Mouse (Mus musculus): Measurements from ENCODE around the gene Klhl18. TPM values are rescaled to one million over a fixed set of nuclear protein-coding genes. Genes with fewer than 3 reads are reported as not detected.
"Not testable (repeated sequence)": the region's sequence is repeated elsewhere in the genome, so short reads cannot be mapped to it uniquely, and the experiment has no call there.

Klhl18 gene
- polyA plus RNA-seq, 1 experiment from 2014 or later: 10.3 TPM

- peaks cover 6% of the 10 kb centered on the region for H3K4me1 ChIP-seq
- no peak overlapping the region for H3K27ac ChIP-seq
These were observed 63.6 kb downstream of the Klhl18 start for GRCm38 (mm10) chr9:110412926-110413325.

DNA sequence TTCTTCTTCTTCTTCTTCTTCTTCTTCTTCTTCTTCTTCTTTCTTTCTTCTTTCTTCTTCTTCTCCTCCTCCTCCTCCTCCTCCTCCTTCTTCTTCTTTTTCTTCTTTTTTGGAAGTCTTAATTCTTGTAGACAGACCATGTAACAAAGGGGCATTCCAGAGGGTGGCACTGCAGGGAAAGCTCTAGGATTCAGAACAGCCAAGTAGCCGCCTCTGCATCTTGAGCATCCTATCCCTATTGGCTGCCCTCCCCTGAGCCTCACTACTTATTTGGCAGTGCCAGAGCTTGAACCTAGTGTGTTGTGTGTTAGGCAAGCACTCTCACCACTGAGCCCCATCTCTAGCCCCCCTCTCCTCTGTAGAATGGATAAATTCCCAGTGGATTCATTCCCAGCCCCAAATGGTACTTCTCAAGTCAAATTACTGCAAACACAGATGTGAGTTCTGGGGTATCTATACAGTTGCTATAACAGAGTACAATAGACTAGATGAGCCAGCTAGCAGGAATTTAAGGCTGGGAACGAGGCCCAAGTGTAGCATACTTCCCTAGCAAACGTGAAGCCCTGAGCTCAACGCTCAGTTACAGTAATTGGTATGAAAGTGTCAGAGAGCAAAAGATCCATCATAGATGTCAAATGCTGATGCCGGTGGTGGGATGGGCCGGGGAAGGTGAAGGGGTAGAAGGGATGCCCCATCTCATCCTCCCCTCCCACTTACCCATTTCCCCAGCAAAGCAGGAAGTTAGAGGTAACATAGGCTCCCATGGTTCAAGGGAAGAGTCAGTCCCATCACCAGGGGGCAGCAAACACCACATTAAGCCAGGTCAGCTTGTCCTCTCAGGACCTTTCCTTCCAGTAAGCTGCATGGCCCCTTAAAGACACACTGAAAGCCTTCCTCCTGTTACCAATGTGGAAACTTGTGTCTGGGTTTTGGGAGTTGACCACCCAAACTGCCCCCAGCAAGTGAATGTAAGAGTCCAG is 65.3 kb downstream of the Klhl18 start:
- Histone ChIP-seq H3K36me3 (replicated peaks) (no peaks in the 10 kb centered on the region), H3K27ac (no peak overlapping the region), H3K4me2 (no peak overlapping the region), H3K4me1 (peaks cover 17% of the 10 kb centered on the region), H3K9ac (no peak overlapping the region), H3K9me3 (no peaks in the 10 kb centered on the region), H3K4me3 (replicated peaks) (no peak overlapping the region), H3K27me3 (0 out of 2 replicates have a peak, but pooled peaks cover 2% of the 10 kb centered on the region)
- ATAC-seq (ENCODE audit: low FRiP score): no peak
- 48% methylated on average over 6 of the region's 6 CpGs for WGBS

More at GRCm38 (mm10) chr9:110412926-110413325, 63.6 kb downstream of the Klhl18 start:
- Histone ChIP-seq H3K9me3 (no peaks in the 10 kb centered on the region), H3K9ac (no peak overlapping the region), H3K27me3 (0 out of 2 replicates have a peak, but pooled peaks cover 2% of the 10 kb centered on the region), H3K4me3 (replicated peaks) (no peak overlapping the region), H3K4me2 (no peak overlapping the region), H3K36me3 (replicated peaks) (no peaks in the 10 kb centered on the region)
- WGBS: 82% methylated on average over 5 of the region's 7 CpGs
- no peak for ATAC-seq (ENCODE audit: low FRiP score)

- WGBS: under 1% methylated on average over 36 of the region's 39 CpGs
- ATAC-seq (ENCODE audit: low FRiP score): peak; percentile 94
These were observed 68.3 kb downstream of the Klhl18 start, which contains the start of gene Ptpn23 for GRCm38 (mm10) chr9:110408099-110408773. Gene Ptpn23, minus strand, starts transcription at chr9:110408213.

DNA sequence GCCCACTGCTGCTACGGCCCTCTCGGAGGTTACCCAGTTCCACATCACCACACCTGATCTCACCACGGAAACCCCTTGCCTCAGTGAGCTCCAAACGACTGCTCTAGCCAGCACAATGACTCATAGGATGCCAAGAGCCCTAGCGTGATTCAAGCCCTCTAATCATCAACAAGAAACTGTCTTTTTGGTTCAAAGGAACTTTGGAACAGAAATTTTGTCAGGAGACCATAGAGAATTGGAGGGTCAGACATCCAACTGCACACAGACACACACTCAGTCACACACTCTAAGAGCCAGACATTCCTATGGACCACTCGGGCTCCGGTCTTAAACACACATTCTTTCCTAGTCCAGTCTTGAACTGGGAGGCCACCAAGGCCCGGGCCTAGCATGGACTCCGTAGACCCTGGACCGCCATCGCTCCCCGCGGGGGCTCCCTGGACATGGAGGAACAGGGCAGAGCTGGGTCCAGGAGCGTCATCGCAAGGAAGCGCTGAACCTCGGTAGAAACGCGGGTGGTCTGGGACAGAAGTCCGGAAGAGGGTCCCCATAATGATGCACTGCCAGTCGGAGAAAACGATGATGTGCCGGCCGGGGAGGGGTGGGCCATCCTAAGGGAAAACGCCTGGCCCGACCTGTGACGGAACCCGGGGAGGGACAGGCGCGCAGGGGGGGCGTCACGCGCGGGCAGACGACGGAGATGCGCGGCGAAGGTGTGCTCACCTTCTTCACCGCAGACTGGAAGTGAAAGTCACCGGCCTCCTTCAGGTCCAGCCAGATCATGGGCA is 69.0 kb downstream of the Klhl18 start:
- Histone ChIP-seq H3K4me3 (replicated peaks) (peak overlapping the region; percentile 85), H3K9ac (peak overlapping the region; percentile 89), H3K9me3 (no peaks in the 10 kb centered on the region), H3K4me1 (peaks cover 24% of the 10 kb centered on the region), H3K4me2 (peak overlapping the region; percentile 75), H3K27ac (peak overlapping the region; percentile 80), H3K27me3 (0 out of 2 replicates have a peak, but pooled peaks cover 2% of the 10 kb centered on the region), H3K36me3 (replicated peaks) (no peaks in the 10 kb centered on the region; the same call in 1 of the 2 replicates)
- peak; percentile 56 for ATAC-seq (ENCODE audit: low FRiP score)
- WGBS: 2% methylated on average over 41 of the region's 41 CpGs

More at GRCm38 (mm10) chr9:110408099-110408773, 68.3 kb downstream of the Klhl18 start, which contains the start of gene Ptpn23:
- Histone ChIP-seq H3K4me3 (replicated peaks) (peak within 1 kb of the TSS; percentile 85), H3K9me3 (no peaks in the 10 kb centered on the region), H3K27me3 (0 out of 2 replicates have a peak, but pooled peaks cover 2% of the 10 kb centered on the region), H3K4me2 (peak within 1 kb of the TSS; percentile 75), H3K36me3 (replicated peaks) (no peaks in the 10 kb centered on the region; the same call in 1 of the 2 replicates), H3K27ac (peak within 1 kb of the TSS; percentile 80), H3K4me1 (peaks cover 24% of the 10 kb centered on the region), H3K9ac (peak within 1 kb of the TSS; percentile 89)

DNA sequence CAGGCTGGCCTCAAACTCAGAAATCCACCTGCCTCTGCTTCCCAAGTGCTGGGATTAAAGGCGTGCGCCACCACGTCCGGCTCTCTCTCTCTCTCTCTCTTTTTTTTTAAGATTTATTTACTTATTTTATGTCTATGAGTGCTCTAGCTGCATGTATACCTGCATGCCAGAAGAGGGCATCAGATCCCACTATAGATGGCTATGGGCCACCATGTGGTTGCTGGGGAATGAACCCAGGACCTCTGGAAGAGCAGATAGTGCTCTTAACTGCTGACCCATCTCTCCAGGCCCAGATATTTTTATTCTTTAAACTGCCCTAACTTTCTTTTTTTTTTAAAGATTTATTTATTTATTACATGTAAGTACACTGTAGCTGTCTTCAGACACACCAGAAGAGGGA is 73.3 kb downstream of the Klhl18 start:
- H3K4me2 ChIP-seq; ATAC-seq (ENCODE audit: low FRiP score); H3K27me3 ChIP-seq; H3K27ac ChIP-seq; H3K9ac ChIP-seq; H3K9me3 ChIP-seq; H3K4me3 ChIP-seq (replicated peaks); H3K36me3 ChIP-seq (replicated peaks): not testable (repeated sequence)
- 82% methylated on average over 4 of the region's 4 CpGs for WGBS
- H3K4me1 ChIP-seq: peaks cover 17% of the 10 kb centered on the region

- no peak for ATAC-seq (ENCODE audit: low FRiP score)
- 99% methylated on average over 2 of the region's 2 CpGs for WGBS
These were observed 73.8 kb downstream of the Klhl18 start for GRCm38 (mm10) chr9:110402731-110403130.

GRCm38 (mm10) chr9:110400650-110401049 is 75.8 kb downstream of the Klhl18 start:
- H3K4me2 ChIP-seq: no peak overlapping the region
- WGBS: 90% methylated on average over 5 of the region's 5 CpGs
- H3K4me3 ChIP-seq (replicated peaks): no peak overlapping the region
- ATAC-seq (ENCODE audit: low FRiP score): no peak
- H3K4me1 ChIP-seq: 0 out of 2 replicates have a peak, but pooled peaks cover 2% of the 10 kb centered on the region
- peaks cover 15% of the 10 kb centered on the region for H3K36me3 ChIP-seq (replicated peaks)
- no peak overlapping the region for H3K9ac ChIP-seq
- no peak overlapping the region for H3K27ac ChIP-seq
- H3K27me3 ChIP-seq: no peaks in the 10 kb centered on the region
- no peaks in the 10 kb centered on the region for H3K9me3 ChIP-seq

More at GRCm38 (mm10) chr9:110402731-110403130, 73.8 kb downstream of the Klhl18 start:
- peaks cover 8% of the 10 kb centered on the region for H3K36me3 ChIP-seq (replicated peaks)
- no peaks in the 10 kb centered on the region for H3K27me3 ChIP-seq
- H3K9me3 ChIP-seq: no peaks in the 10 kb centered on the region
- peaks cover 17% of the 10 kb centered on the region for H3K4me1 ChIP-seq
- no peak overlapping the region for H3K9ac ChIP-seq
- no peak overlapping the region for H3K27ac ChIP-seq
- no peak overlapping the region for H3K4me3 ChIP-seq (replicated peaks)
- H3K4me2 ChIP-seq: no peak overlapping the region

GRCm38 (mm10) chr9:110393295-110393694 is 83.2 kb downstream of the Klhl18 start:
- 95% methylated on average over 4 of the region's 4 CpGs for WGBS
- no peak overlapping the region for H3K27ac ChIP-seq
- no peaks in the 10 kb centered on the region for H3K27me3 ChIP-seq
- no peaks in the 10 kb centered on the region for H3K4me1 ChIP-seq
- no peak overlapping the region for H3K4me3 ChIP-seq (replicated peaks)
- H3K9me3 ChIP-seq: no peaks in the 10 kb centered on the region
- ATAC-seq (ENCODE audit: low FRiP score): no peak
- H3K9ac ChIP-seq: no peak overlapping the region
- no peak overlapping the region for H3K4me2 ChIP-seq
- peaks cover 76% of the 10 kb centered on the region for H3K36me3 ChIP-seq (replicated peaks)

GRCm38 (mm10) chr9:110390843-110391242 is 85.7 kb downstream of the Klhl18 start:
- no peaks in the 10 kb centered on the region for H3K9me3 ChIP-seq
- no peak for ATAC-seq (ENCODE audit: low FRiP score)
- no peak overlapping the region for H3K4me2 ChIP-seq
- H3K27ac ChIP-seq: no peak overlapping the region
- no peaks in the 10 kb centered on the region for H3K4me1 ChIP-seq
- H3K27me3 ChIP-seq: no peaks in the 10 kb centered on the region
- 97% methylated on average over 3 of the region's 3 CpGs for WGBS
- no peak overlapping the region for H3K4me3 ChIP-seq (replicated peaks)
- H3K36me3 ChIP-seq (replicated peaks): peaks cover 93% of the 10 kb centered on the region
- H3K9ac ChIP-seq: no peak overlapping the region

- H3K4me3 ChIP-seq (replicated peaks): no peak overlapping the region
- no peaks in the 10 kb centered on the region for H3K27me3 ChIP-seq
- ATAC-seq (ENCODE audit: low FRiP score): no peak
- WGBS: 93% methylated on average over 7 of the region's 7 CpGs
- no peak overlapping the region for H3K27ac ChIP-seq
- peaks cover 100% of the 10 kb centered on the region for H3K36me3 ChIP-seq (replicated peaks)
- no peaks in the 10 kb centered on the region for H3K9me3 ChIP-seq
- H3K9ac ChIP-seq: no peak overlapping the region
- H3K4me2 ChIP-seq: no peak overlapping the region
- H3K4me1 ChIP-seq: no peaks in the 10 kb centered on the region
These were observed 88.5 kb downstream of the Klhl18 start for GRCm38 (mm10) chr9:110388011-110388410.

GRCm38 (mm10) chr9:110384369-110384929 is 92.0 kb downstream of the Klhl18 start:
- 87% methylated on average over 7 of the region's 7 CpGs for WGBS
- Histone ChIP-seq H3K36me3 (replicated peaks) (peaks cover 96% of the 10 kb centered on the region), H3K27ac (no peak overlapping the region), H3K9ac (no peak overlapping the region), H3K4me2 (no peak overlapping the region), H3K4me1 (no peaks in the 10 kb centered on the region), H3K9me3 (no peaks in the 10 kb centered on the region), H3K4me3 (replicated peaks) (no peak overlapping the region), H3K27me3 (no peaks in the 10 kb centered on the region)
- ATAC-seq (ENCODE audit: low FRiP score): no peak
